Mouse (Mus musculus) heart, postnatal 4 days (tissue): Measurements from ENCODE around the gene Il23a. TPM values are rescaled to one million over a fixed set of nuclear protein-coding genes. Genes with fewer than 3 reads are reported as not detected.
A peak's percentile ranks its signal among the peaks of the same experiment; 100 is the strongest.
"Not testable (repeated sequence)": the region's sequence is repeated elsewhere in the genome, so short reads cannot be mapped to it uniquely, and the experiment has no call there.

Experiments
- DNase-seq: peaks from one replicate; pipeline ENCODE4 v3.0.0; 2021
- total RNA-seq, 2 experiments: library from RNA; stranded (reverse); gene quantifications; 2 replicates each; pipeline ENCODE4 v1.2.3; 2021

Il23a gene
- total RNA-seq, 2 experiments from 2014 or later = 1.5 to 2.2 TPM

DNA sequence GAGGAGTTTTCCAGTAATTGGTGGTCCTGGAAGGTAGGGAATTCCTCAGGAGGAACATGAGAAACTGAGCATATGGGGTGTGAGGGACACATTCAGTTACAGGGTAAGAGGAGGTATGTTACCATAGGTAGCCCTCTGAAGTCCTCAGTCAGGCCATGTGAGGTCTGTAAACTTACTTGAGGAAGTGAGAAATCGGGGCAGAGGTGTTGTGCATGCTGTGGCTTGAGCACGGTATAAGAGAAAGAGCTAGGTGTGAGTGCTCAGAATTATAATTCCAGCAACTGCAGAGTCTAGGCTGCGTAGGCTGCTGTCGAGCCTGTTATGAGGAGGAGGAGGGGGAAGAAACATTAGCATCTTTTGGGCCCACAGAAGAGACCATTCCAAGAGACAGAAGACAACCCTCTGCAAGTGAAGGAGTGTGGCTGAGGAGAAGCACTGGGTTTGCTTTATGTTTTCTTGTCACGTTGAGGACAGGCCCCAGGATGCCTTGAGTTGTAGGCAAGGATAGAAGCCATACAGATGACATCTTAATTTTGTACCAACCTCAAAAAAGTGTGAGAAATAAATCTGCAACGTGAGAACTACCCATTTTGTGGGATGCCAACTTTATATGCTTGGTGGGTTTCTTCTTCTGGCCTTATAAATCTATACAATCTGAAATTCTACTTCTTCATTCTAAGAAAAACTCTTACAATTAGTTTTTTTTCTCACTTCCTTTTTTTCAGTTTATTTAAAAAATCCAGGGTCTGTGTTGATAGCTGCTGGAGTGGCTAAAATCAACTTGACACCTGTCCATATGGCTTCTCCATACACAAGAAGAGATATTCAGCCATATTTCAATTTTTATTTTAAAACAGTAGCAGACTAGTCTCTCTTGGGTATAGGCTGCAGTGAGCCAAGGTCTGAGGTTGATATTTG is 34.9 kb downstream of the Il23a start:
- DNase-seq = no peak

GRCm38 (mm10) chr10:128262300-128262699 is 36.3 kb downstream of the Il23a start:
- DNase-seq = peak; percentile 35

DNA sequence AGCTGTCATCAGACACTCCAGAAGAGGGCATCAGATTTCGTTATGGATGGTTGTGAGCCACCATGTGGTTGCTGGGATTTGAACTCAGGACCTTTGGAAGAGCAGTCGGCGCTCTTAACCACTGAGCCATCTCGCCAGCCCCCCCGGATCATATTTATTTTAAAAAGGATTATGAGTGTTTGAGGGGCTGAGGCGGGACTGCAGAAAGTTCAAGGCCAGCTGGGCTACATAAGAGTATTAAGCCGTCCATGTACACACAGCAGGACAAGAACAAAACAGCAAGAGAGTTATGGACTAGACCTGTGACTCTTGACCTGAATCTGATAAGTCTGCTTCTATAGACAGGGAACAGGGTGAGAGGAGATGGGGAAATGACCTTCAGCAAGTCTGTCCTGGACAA is 38.2 kb downstream of the Il23a start:
- DNase-seq = not testable (repeated sequence)

DNA sequence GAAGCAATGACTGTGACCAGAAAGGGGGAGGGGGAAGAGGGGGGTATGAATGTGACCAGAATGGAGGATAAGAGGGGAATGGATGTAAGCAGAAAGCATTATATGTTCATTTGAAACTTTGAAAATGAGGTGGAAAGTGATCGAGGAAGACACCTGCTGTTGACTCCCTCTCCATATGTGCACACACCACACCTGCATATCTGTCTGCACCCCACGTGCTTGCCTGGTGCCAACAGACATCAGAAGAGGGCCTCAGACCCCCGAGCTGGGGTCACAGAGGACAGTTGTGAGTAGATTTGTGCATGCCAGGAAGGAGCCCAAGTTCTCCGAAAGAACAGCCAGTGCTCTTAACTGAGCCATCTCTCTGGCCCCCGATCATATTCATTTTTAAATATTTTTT is 38.6 kb downstream of the Il23a start:
- no peak for DNase-seq

DNA sequence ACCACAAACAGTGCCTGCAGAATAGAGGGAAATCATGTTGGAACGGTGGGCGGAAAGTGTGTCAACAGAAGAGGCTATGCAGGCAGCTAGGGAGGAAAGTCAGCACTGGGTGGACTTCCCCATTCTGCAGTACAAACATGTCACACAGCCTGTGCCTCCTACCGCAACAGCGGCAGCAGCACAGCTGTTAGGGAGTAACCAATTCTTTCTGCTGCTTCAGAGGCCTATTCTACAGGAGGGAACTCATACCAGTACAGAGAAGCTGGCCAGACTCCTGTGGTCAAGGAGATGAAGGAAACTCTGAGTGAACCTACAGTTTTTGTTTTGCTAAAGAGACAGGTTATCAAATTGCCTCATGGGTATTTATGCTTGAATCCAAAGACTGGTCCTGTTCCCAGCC is 39.6 kb downstream of the Il23a start:
- no peak for DNase-seq

GRCm38 (mm10) chr10:128256328-128256727 is 42.2 kb downstream of the Il23a start:
- DNase-seq = no peak

DNA sequence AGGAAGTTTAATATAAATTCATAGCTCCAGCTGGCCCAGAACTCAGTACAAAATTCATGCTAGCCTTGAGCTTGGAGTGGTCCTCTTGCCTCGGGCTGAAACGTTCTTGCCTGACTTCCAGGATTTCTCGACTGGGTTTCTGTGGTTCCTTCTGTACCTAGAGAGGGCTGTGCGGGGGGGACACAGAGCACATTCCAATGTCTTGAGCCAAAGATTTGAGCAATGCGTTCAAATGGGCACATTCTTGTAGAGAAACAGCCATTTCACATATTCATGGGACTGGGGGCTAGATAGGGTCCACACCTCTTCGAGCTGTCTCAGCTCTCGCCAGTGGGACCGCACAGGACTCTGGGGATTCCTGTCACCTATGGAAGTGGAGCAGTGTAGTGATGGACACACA is 42.6 kb downstream of the Il23a start:
- no peak for DNase-seq

GRCm38 (mm10) chr10:128253677-128254255 is 44.8 kb downstream of the Il23a start, which contains the start of gene Apon:
Gene Apon, plus strand, starts transcription at chr10:128254096.
- no peak for DNase-seq

DNA sequence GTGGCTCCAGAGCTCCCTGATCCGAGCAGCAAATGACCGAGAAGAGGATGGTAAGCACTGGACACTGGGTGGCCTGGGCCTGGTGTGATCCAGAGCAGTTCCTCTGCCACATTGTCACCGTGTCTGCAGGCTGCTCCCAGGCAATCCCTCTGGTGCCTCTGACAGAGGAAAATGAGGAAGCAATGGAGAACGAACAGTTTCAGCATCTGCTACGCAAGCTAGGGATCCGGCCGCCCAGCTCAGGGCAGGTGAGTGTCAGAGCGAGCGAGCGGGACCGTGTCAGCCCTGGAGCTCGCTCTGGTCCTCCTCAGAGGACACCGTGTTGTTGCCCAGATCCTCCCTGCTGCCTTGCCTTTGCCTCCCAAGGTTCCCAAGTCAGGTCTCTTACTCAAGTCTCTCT is 48.0 kb downstream of the Il23a start:
- no peak for DNase-seq

- DNase-seq = peak; percentile 58
These were observed 51.4 kb downstream of the Il23a start for GRCm38 (mm10) chr10:128247020-128247732.

Other genes with a start within 250 kb of the Il23a start
- 100 to 1,000 TPM; 125 to 132 TPM for gene Ptges3, start 239.8 kb downstream of the Il23a start, total RNA-seq
- 1,000 to 10,000 TPM; 6,416 to 6,613 TPM for gene Atp5b, start 215.5 kb downstream of the Il23a start, total RNA-seq
- 10 to 100 TPM; 28.0 to 30.0 TPM for gene Baz2a, start 207.2 kb downstream of the Il23a start, total RNA-seq
- 10 to 100 TPM; 95.9 to 97.3 TPM for gene Rbms2, start 118.5 kb downstream of the Il23a start, total RNA-seq
- 1 to 10 TPM in 1 of 2 experiments, under 1 TPM in 1; 0.48 to 1.2 TPM for gene Gls2, start 104.3 kb downstream of the Il23a start, total RNA-seq
- 10 to 100 TPM; 39.6 to 41.5 TPM for gene Spryd4, start 86.9 kb downstream of the Il23a start, total RNA-seq
- not detected for gene Mip, start 72.9 kb downstream of the Il23a start, total RNA-seq
- gene Timeless, start 66.7 kb downstream of the Il23a start, total RNA-seq = 10 to 100 TPM; 24.5 to 28.7 TPM
- under 1 TPM in 1 of 2 experiments, not detected in 1; 0.29 TPM for gene Apon, start 44.7 kb downstream of the Il23a start, total RNA-seq
- gene Apof, start 30.1 kb downstream of the Il23a start, total RNA-seq = not detected
- gene Stat2, start 28.2 kb downstream of the Il23a start, total RNA-seq = 10 to 100 TPM in 1 of 2 experiments, 1 to 10 TPM in 1; 10.0 TPM
- gene Pan2, start 4.6 kb upstream of the Il23a start, total RNA-seq = 10 to 100 TPM; 17.6 to 18.1 TPM
- gene Cnpy2, start 23.7 kb upstream of the Il23a start, total RNA-seq = 100 to 1,000 TPM in 1 of 2 experiments, 10 to 100 TPM in 1; 92.1 to 100 TPM
- gene Cs, start 39.0 kb upstream of the Il23a start, total RNA-seq = 100 to 1,000 TPM; 819 to 825 TPM
- gene Coq10a, start 70.2 kb upstream of the Il23a start, total RNA-seq = 10 to 100 TPM; 82.0 to 85.7 TPM
- gene Ankrd52, start 78.4 kb upstream of the Il23a start, total RNA-seq = 10 to 100 TPM; 44.4 to 44.9 TPM
- gene Slc39a5, start 102.5 kb upstream of the Il23a start, total RNA-seq = not detected
- gene Nabp2, start 112.7 kb upstream of the Il23a start, total RNA-seq = 10 to 100 TPM; 44.1 to 47.1 TPM
- gene Rnf41, start 112.9 kb upstream of the Il23a start, total RNA-seq = 10 to 100 TPM; 25.0 to 27.0 TPM
- gene Smarcc2, start 160.5 kb upstream of the Il23a start, total RNA-seq = 10 to 100 TPM; 97.0 to 97.3 TPM
- gene Myl6, start 195.4 kb upstream of the Il23a start, total RNA-seq = 100 to 1,000 TPM; 616 to 628 TPM
- 1 to 10 TPM; 3.7 TPM for gene Myl6b, start 199.9 kb upstream of the Il23a start, total RNA-seq
- gene Esyt1, start 227.1 kb upstream of the Il23a start, total RNA-seq = 10 to 100 TPM; 28.4 to 31.3 TPM
- 1 to 10 TPM; 6.9 to 8.3 TPM for gene Zc3h10, start 249.0 kb upstream of the Il23a start, total RNA-seq